Mouse (Mus musculus): Measurements from ENCODE around the gene Cdh20. TPM values are rescaled to one million over a fixed set of nuclear protein-coding genes. Genes with fewer than 3 reads are reported as not detected.

The Cdh20 gene
- polyA plus RNA-seq, 1 experiment = 0.11 TPM

GRCm38 (mm10) chr1:104986222-104986973 lies 218.1 kb downstream of the Cdh20 start:
- Histone ChIP-seq H3K36me3 (ENCODE audit: control insufficient read depth, insufficient read depth, low read length) (no peaks in the 10 kb centered on the region), H3K27ac (ENCODE audit: insufficient read depth, low read depth, low read length) (no peak overlapping the region), H3K4me3 (ENCODE audit: insufficient read depth, low read depth, low read length) (no peak overlapping the region), H3K27me3 (replicated peaks; ENCODE audit: control insufficient read depth, insufficient read depth, low read length) (no peaks in the 10 kb centered on the region), H3K4me1 (ENCODE audit: control insufficient read depth, insufficient read depth, low read length) (no peaks in the 10 kb centered on the region)
- DNase-seq = peak; percentile 64
- TF ChIP-seq POLR2A (IDR thresholded peaks at IDR 0.05; ENCODE audit: low read depth, low read length) = no peak
- 0 out of 2 replicates have a peak, but pooled peaks have one; percentile 17 for TF ChIP-seq CTCF (conservative IDR thresholded peaks at IDR 0.05; ENCODE audit: insufficient read depth, insufficient read length, low read depth, low read length)
- 22% methylated on average over 5 of the region's 5 CpGs for WGBS

GRCm38 (mm10) chr1:104987526-104987925 lies 219.2 kb downstream of the Cdh20 start:
- no peak for DNase-seq
- Histone ChIP-seq H3K27me3 (replicated peaks; ENCODE audit: control insufficient read depth, insufficient read depth, low read length) (no peaks in the 10 kb centered on the region), H3K36me3 (ENCODE audit: control insufficient read depth, insufficient read depth, low read length) (no peaks in the 10 kb centered on the region), H3K4me3 (ENCODE audit: insufficient read depth, low read depth, low read length) (no peak overlapping the region), H3K27ac (ENCODE audit: insufficient read depth, low read depth, low read length) (no peak overlapping the region), H3K4me1 (ENCODE audit: control insufficient read depth, insufficient read depth, low read length) (no peaks in the 10 kb centered on the region)
- 91% methylated on average over 16 of the region's 16 CpGs for WGBS
- TF ChIP-seq POLR2A (IDR thresholded peaks at IDR 0.05; ENCODE audit: low read depth, low read length) = no peak

GRCm38 (mm10) chr1:104992441-104992840 lies 224.1 kb downstream of the Cdh20 start:
- no peak for DNase-seq
- Histone ChIP-seq H3K4me1 (ENCODE audit: control insufficient read depth, insufficient read depth, low read length) (0 out of 2 replicates have a peak, but pooled peaks cover 3% of the 10 kb centered on the region), H3K27me3 (replicated peaks; ENCODE audit: control insufficient read depth, insufficient read depth, low read length) (no peaks in the 10 kb centered on the region), H3K27ac (ENCODE audit: insufficient read depth, low read depth, low read length) (no peak overlapping the region), H3K4me3 (ENCODE audit: insufficient read depth, low read depth, low read length) (no peak overlapping the region), H3K36me3 (ENCODE audit: control insufficient read depth, insufficient read depth, low read length) (no peaks in the 10 kb centered on the region)
- TF ChIP-seq POLR2A (IDR thresholded peaks at IDR 0.05; ENCODE audit: low read depth, low read length) (no peak), CTCF (conservative IDR thresholded peaks at IDR 0.05; ENCODE audit: insufficient read depth, insufficient read length, low read depth, low read length) (no peak)

- H3K4me1 ChIP-seq (ENCODE audit: control insufficient read depth, insufficient read depth, low read length) = 0 out of 2 replicates have a peak, but pooled peaks cover 3% of the 10 kb centered on the region
- DNase-seq = peak; percentile 50
- no peak for TF ChIP-seq POLR2A (IDR thresholded peaks at IDR 0.05; ENCODE audit: low read depth, low read length)
- TF ChIP-seq CTCF (conservative IDR thresholded peaks at IDR 0.05; ENCODE audit: insufficient read depth, insufficient read length, low read depth, low read length) = no peak
- no peaks in the 10 kb centered on the region for H3K36me3 ChIP-seq (ENCODE audit: control insufficient read depth, insufficient read depth, low read length)
- peak overlapping the region; percentile 29 for H3K4me3 ChIP-seq (ENCODE audit: insufficient read depth, low read depth, low read length)
- no peak overlapping the region for H3K27ac ChIP-seq (ENCODE audit: insufficient read depth, low read depth, low read length)
- no peaks in the 10 kb centered on the region for H3K27me3 ChIP-seq (replicated peaks; ENCODE audit: control insufficient read depth, insufficient read depth, low read length)
- whole genome bisulfite sequencing = 9% methylated on average over 51 of the region's 51 CpGs
Measured at GRCm38 (mm10) chr1:104993905-104994611, 225.7 kb downstream of the Cdh20 start.

- no peak overlapping the region for H3K4me3 ChIP-seq (ENCODE audit: insufficient read depth, low read depth, low read length)
- no peak for TF ChIP-seq CTCF (conservative IDR thresholded peaks at IDR 0.05; ENCODE audit: insufficient read depth, insufficient read length, low read depth, low read length)
- no peak for TF ChIP-seq POLR2A (IDR thresholded peaks at IDR 0.05; ENCODE audit: low read depth, low read length)
- 76% methylated on average over 3 of the region's 3 CpGs for WGBS
- no peak for DNase-seq
- H3K27me3 ChIP-seq (replicated peaks; ENCODE audit: control insufficient read depth, insufficient read depth, low read length) = no peaks in the 10 kb centered on the region
- no peak overlapping the region for H3K27ac ChIP-seq (ENCODE audit: insufficient read depth, low read depth, low read length)
- H3K36me3 ChIP-seq (ENCODE audit: control insufficient read depth, insufficient read depth, low read length) = no peaks in the 10 kb centered on the region
- H3K4me1 ChIP-seq (ENCODE audit: control insufficient read depth, insufficient read depth, low read length) = 0 out of 2 replicates have a peak, but pooled peaks cover 3% of the 10 kb centered on the region
Measured at GRCm38 (mm10) chr1:104994612-104994986, 226.3 kb downstream of the Cdh20 start.

GRCm38 (mm10) chr1:104997814-104998213 lies 229.5 kb downstream of the Cdh20 start:
- no peak for DNase-seq
- H3K4me1 ChIP-seq (ENCODE audit: control insufficient read depth, insufficient read depth, low read length) = 0 out of 2 replicates have a peak, but pooled peaks cover 3% of the 10 kb centered on the region
- no peaks in the 10 kb centered on the region for H3K36me3 ChIP-seq (ENCODE audit: control insufficient read depth, insufficient read depth, low read length)
- H3K27me3 ChIP-seq (replicated peaks; ENCODE audit: control insufficient read depth, insufficient read depth, low read length) = no peaks in the 10 kb centered on the region
- no peak overlapping the region for H3K27ac ChIP-seq (ENCODE audit: insufficient read depth, low read depth, low read length)
- no peak overlapping the region for H3K4me3 ChIP-seq (ENCODE audit: insufficient read depth, low read depth, low read length)
- 70% methylated on average over 2 of the region's 2 CpGs for WGBS
- TF ChIP-seq CTCF (conservative IDR thresholded peaks at IDR 0.05; ENCODE audit: insufficient read depth, insufficient read length, low read depth, low read length) (no peak), POLR2A (IDR thresholded peaks at IDR 0.05; ENCODE audit: low read depth, low read length) (no peak)

- TF ChIP-seq CTCF (conservative IDR thresholded peaks at IDR 0.05; ENCODE audit: insufficient read depth, insufficient read length, low read depth, low read length) = no peak
- no peak for TF ChIP-seq POLR2A (IDR thresholded peaks at IDR 0.05; ENCODE audit: low read depth, low read length)
- Histone ChIP-seq H3K36me3 (ENCODE audit: control insufficient read depth, insufficient read depth, low read length) (no peaks in the 10 kb centered on the region), H3K4me3 (ENCODE audit: insufficient read depth, low read depth, low read length) (no peak overlapping the region), H3K4me1 (ENCODE audit: control insufficient read depth, insufficient read depth, low read length) (no peaks in the 10 kb centered on the region), H3K27ac (ENCODE audit: insufficient read depth, low read depth, low read length) (no peak overlapping the region), H3K27me3 (replicated peaks; ENCODE audit: control insufficient read depth, insufficient read depth, low read length) (no peaks in the 10 kb centered on the region)
- WGBS = 78% methylated on average over 1 of the region's 1 CpGs
- no peak for DNase-seq
Measured at GRCm38 (mm10) chr1:105002179-105002578, 233.8 kb downstream of the Cdh20 start.

Data from kidney, adult 2 months (tissue).